Mouse (Mus musculus): ENCODE measurements around the gene Gm2042.
"Not testable (repeated sequence)": the region's sequence is repeated elsewhere in the genome, so short reads cannot be mapped to it uniquely, and the experiment has no call there.

- not testable (repeated sequence) for TF ChIP-seq CTCF (IDR thresholded peaks at IDR 0.05; ENCODE audit: borderline replicate concordance, control insufficient read depth, extremely low read depth, insufficient read depth, low read length, poor library complexity); POLR2A (IDR thresholded peaks at IDR 0.05; ENCODE audit: control insufficient read depth, extremely low read depth, insufficient read depth, low read length, poor library complexity)
These were observed 50.2 kb downstream of the Gm2042 start for GRCm38 (mm10) chr12:88004118-88004517.

All from thymus, adult 2 months (tissue).